Mouse (Mus musculus) stomach, postnatal 0 days (tissue): ENCODE data around the gene Nptx1.

Experiments
- CTCF ChIP-seq: IDR thresholded peaks from 2 replicates; pipeline ENCODE4 v1.5.1; 2016; ENCODE audit warnings: antibody characterized with exemption, low read depth, mild to moderate bottlenecking, moderate library complexity
- EP300 ChIP-seq: optimal IDR thresholded peaks from 2 replicates; pipeline ENCODE3; 2016; ENCODE audit warnings: antibody characterized with exemption

DNA sequence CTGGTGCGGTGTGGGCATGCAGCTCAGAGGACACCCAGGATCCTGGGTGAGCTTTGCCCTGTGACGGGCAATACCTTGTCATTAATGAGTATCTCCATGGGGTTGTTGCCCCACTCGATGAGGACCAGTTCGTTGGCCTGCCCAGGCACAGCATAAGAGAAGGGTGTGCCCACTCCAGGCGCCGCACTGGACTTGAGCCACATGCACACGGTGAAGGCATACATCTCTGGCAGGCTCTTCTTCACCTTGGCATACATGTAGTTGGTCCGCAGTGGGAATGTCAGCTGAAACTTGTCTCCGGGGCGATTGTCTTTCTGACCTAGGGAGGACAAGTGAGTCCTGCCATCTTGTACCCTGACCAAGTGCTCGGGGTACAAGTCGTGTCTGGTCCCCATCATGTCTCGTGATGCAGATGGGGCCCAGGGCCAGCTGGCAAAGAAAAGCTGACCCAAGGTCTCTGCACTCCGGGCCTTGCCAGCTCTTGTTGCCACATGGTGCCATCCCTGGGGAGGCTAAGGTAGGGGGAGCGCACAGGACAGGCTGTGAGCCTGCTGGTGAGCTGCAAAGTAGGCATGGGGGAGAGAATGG, 2.9 kb downstream of the Nptx1 start:
- no peak for TF ChIP-seq CTCF
- TF ChIP-seq EP300 = no peak
